Mouse (Mus musculus) cerebellum, postnatal 4 days (tissue): Measurements from ENCODE around the gene Snrpa.

Experiments
- DNase-seq, 2 experiments: peaks; one replicate each; pipeline ENCODE4 v3.0.0; 2022; ENCODE audit warnings: low spot score in 2 of 2, mixed read lengths in 1 of 2

The Snrpa gene

GRCm38 (mm10) chr7:27166614-27167474, 29.2 kb downstream of the Snrpa start, which contains the start of gene Egln2:
Gene Egln2 (minus strand): TSS chr7:27166802.
- peak; percentile 91 to 96 for DNase-seq

- DNase-seq: peak; percentile 65 to 79
These were observed 29.9 kb downstream of the Snrpa start for GRCm38 (mm10) chr7:27166229-27166613.

GRCm38 (mm10) chr7:27165696-27166095, 30.4 kb downstream of the Snrpa start:
- no peak for DNase-seq

DNA sequence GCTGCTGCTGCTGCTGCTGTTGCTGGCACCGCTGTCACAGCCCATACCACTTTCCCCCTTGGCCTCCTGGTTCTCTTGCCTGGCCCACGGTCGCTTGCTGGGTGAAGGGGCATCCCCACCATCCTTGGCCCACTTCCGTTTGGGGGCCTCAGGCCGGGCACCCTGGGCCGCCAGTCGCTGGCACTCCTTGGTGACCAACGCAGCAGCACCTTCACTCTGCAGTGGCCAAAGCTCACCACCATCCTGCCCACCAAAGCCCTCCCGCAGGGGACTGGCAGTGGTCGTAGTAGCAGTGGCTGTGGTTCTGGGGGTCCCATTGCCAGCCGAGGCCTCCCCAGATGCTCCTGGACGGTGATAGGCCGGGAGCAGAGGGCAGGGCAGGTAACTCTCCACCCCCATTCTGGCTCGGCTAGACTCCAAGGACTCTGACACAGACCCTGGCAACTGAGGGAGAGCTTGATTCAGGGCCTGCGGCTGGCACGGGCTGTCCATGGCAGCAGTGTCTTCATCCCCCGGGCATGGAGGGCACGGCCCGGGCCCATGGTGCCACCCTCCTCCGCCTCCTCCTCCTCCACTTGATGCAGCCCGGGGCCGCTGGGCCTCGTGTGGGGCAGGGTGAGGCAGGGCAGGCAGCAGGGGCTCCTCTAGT, 30.9 kb downstream of the Snrpa start:
- no peak for DNase-seq

GRCm38 (mm10) chr7:27164112-27164947, 31.7 kb downstream of the Snrpa start:
- DNase-seq: no peak

DNA sequence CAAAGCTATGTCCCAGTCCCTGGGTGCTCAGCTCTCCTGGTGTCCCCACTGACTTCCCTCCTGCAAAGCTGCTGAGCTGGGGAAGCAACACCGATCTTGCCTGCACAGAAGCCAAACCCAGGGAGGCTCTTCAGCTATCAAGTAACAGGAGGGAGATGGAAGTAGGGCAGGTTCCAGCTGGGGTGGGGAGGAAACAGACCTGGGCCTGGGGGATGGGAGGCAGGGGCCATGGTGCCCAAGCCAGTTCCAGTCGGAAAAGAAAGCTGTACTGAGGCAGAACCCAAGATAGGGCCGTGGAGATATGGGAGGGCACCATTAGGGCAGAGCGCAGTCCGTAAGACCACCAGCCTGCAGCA, 32.6 kb downstream of the Snrpa start:
- no peak for DNase-seq

- no peak for DNase-seq
These were observed 33.2 kb downstream of the Snrpa start for GRCm38 (mm10) chr7:27162780-27163449.

DNA sequence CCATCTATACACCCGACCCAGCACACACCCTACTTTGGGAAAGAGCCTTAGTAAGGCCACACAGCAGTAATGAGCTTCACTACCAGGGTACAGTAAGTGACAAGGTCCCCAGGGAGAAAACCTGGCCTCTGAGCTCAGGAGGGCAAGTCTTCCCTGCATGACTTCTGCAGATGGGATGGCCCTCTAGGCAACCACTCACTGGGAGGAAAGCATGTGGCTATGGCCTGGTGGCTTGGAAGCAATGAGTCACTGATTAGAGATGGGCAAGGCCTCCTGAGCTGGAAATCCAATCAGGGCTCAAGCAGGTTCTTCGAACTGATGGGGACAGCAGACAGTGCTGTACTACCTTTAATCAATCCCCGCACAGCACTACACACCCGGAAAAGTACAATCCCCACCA, 34.3 kb downstream of the Snrpa start:
- no peak for DNase-seq

DNA sequence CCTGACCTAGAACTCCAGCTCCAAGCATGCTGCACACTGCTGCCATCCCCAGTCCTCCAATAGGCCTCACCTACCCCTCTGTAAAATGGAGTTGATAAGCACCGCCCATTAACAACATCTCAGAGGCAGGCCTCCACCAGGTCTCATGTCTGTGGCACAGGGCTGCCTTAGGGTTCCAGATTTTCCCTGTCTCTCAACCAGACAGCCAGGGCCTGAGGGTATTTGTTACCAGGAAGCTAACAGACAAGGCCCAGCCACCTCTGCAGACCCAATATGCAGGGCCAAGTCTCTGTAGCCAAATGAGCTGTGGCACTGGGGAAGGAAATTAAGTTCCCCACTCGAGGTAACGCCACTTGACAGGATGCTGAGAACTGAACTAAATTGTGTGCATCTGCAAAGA, 35.1 kb downstream of the Snrpa start:
- DNase-seq: no peak

DNA sequence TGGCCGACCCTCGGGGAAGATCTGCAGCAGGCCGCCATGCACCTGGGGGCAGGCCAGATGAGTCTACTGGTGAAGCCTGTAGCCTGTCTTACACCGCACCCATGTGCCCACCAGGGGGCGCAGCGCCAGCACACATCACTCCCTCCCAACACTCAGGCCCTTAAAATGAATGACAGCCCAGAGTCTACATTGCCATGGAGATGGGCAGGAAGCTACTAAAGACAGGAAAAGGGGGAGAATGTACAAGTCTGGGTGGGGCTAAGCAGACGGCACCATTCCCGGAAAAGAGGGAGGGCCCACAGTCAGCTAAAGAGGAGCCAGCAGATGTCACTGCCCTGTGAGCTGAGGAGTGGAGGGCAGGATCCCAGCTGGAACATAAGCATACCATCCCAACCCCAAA, 36.2 kb downstream of the Snrpa start:
- DNase-seq: peak; percentile 81 to 90

DNA sequence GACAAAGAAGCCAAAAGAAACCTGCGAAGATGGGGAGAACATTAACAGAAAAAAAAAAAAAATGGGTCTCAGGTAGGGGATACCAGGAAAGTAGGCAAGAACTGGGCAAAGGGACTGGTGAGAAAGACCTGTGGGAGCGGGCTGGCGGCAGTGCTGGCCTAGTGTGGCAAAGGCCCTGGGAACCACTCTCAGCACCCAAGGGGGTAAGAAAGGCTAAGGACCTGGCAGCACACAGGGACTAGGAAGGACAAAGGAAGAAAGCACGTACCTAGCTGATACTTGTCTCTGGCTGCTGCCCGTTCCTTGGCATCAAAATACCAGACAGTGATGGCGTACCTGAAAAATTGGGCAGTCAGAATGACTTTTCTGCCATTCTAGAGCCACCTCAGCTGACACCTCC, 36.8 kb downstream of the Snrpa start:
- DNase-seq: no peak

- no peak for DNase-seq
These were observed 37.9 kb downstream of the Snrpa start for GRCm38 (mm10) chr7:27158171-27158570.

DNA sequence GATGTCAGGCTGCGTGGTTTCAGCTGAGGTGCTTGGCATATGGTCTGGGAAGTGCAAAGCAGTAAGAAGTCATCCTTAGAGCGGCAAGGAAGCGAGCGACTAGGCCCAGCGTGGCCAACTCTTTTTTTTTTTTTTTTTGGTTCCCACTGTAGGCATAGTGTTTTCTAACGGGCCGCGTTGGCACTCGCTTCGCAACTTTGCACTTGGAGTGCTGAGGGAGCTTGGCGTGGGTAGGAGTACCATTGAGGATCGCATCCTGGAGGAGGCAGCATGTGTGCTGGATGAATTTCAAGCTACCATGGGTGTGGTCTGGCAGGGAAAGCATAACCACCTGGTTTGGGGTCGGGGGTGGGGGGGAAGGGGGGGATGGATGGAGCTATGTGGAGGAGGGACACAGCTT, 40.1 kb downstream of the Snrpa start:
- no peak for DNase-seq

DNA sequence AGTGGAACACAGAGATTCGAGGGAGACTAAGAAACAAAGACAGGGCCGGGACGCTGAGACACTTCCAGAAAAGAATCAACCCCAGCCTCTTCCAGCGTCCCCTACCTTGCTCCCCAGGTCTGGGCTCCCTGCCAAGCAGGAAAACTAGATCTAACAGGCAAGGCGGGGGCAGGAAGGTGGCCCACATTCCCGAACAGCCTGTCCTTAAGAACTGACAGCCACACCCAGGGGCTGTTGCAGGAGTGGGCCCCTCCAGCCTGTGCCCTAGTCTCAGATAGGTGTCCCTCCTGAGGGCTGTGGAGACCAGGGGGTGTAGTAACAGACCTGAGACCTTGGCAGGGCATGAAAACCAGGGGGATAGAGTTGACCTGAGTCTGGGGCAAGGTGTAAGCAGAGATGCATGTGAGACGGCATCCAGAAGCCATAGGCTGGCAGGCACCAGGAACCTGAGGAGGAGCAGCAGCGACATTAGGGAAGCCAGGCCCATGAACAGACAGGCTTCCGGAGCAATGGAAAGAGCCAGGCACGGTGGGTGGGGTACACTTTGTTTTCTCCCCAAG, 42.8 kb downstream of the Snrpa start, which contains the start of gene Cyp2t4:
Gene Cyp2t4 (plus strand): TSS at position 510 of the 560 bp plus-strand sequence.
- DNase-seq: no peak
